Mouse (Mus musculus): ENCODE data around the gene Efnb2. TPM values are rescaled to one million over a fixed set of nuclear protein-coding genes. Genes with fewer than 3 reads are reported as not detected.

Efnb2 gene
- polyA plus RNA-seq, 1 experiment from 2014 or later = 33.7 TPM

GRCm38 (mm10) chr8:8661759-8662138 is 707 bp upstream of the Efnb2 start:
- Histone ChIP-seq H3K4me3 (peak overlapping the region; percentile 98), H3K36me3 (replicated peaks) (peaks cover 24% of the 10 kb centered on the region), H3K4me1 (peaks cover 26% of the 10 kb centered on the region), H3K9me3 (no peaks in the 10 kb centered on the region), H3K27ac (replicated peaks) (peak overlapping the region; percentile 96), H3K27me3 (replicated peaks; ENCODE audit: low read depth, poor library complexity, severe bottlenecking) (no peaks in the 10 kb centered on the region)
- WGBS = under 1% methylated on average over 23 of the region's 23 CpGs
- peak; percentile 89 for DNase-seq (ENCODE audit: low spot score)

GRCm38 (mm10) chr8:8660307-8661098 is 539 bp downstream of the Efnb2 start:
- Histone ChIP-seq H3K36me3 (replicated peaks) (peaks cover 12% of the 10 kb centered on the region), H3K27ac (replicated peaks) (peak overlapping the region; percentile 96), H3K27me3 (replicated peaks; ENCODE audit: low read depth, poor library complexity, severe bottlenecking) (no peaks in the 10 kb centered on the region), H3K4me1 (peaks cover 39% of the 10 kb centered on the region), H3K9me3 (no peaks in the 10 kb centered on the region), H3K4me3 (peak overlapping the region; percentile 98)
- no peak for DNase-seq (ENCODE audit: low spot score)
- under 1% methylated on average over 88 of the region's 88 CpGs for WGBS

GRCm38 (mm10) chr8:8659503-8660306 is 1.3 kb downstream of the Efnb2 start:
- DNase-seq (ENCODE audit: low spot score) = peak; percentile 69
- Histone ChIP-seq H3K27me3 (replicated peaks; ENCODE audit: low read depth, poor library complexity, severe bottlenecking) (no peaks in the 10 kb centered on the region), H3K4me3 (peak overlapping the region; percentile 98), H3K36me3 (replicated peaks) (peaks cover 11% of the 10 kb centered on the region; the same call in 1 of the 2 replicates), H3K4me1 (peaks cover 47% of the 10 kb centered on the region), H3K27ac (replicated peaks) (peak overlapping the region; percentile 96), H3K9me3 (no peaks in the 10 kb centered on the region)
- under 1% methylated on average over 53 of the region's 53 CpGs for WGBS

GRCm38 (mm10) chr8:8658426-8659224 is 2.4 kb downstream of the Efnb2 start:
- Histone ChIP-seq H3K36me3 (replicated peaks) (0 out of 2 replicates have a peak, but pooled peaks cover 11% of the 10 kb centered on the region), H3K27me3 (replicated peaks; ENCODE audit: low read depth, poor library complexity, severe bottlenecking) (no peaks in the 10 kb centered on the region), H3K9me3 (no peaks in the 10 kb centered on the region), H3K27ac (replicated peaks) (peak overlapping the region; percentile 96), H3K4me3 (peak overlapping the region; percentile 98), H3K4me1 (peaks cover 57% of the 10 kb centered on the region)
- peak; percentile 91 for DNase-seq (ENCODE audit: low spot score)
- 1% methylated on average over 19 of the region's 19 CpGs for WGBS

- WGBS = 11% methylated on average over 5 of the region's 5 CpGs
- Histone ChIP-seq H3K4me3 (peak overlapping the region; percentile 98), H3K36me3 (replicated peaks) (peaks cover 19% of the 10 kb centered on the region), H3K27ac (replicated peaks) (peak overlapping the region; percentile 96), H3K27me3 (replicated peaks; ENCODE audit: low read depth, poor library complexity, severe bottlenecking) (no peaks in the 10 kb centered on the region), H3K4me1 (peaks cover 57% of the 10 kb centered on the region), H3K9me3 (no peaks in the 10 kb centered on the region)
- DNase-seq (ENCODE audit: low spot score) = no peak
These were observed 3.2 kb downstream of the Efnb2 start for GRCm38 (mm10) chr8:8657692-8658355.

- Histone ChIP-seq H3K9me3 (no peaks in the 10 kb centered on the region), H3K27ac (replicated peaks) (peak overlapping the region; percentile 96), H3K27me3 (replicated peaks; ENCODE audit: low read depth, poor library complexity, severe bottlenecking) (no peaks in the 10 kb centered on the region), H3K36me3 (replicated peaks) (peaks cover 24% of the 10 kb centered on the region), H3K4me3 (peak overlapping the region; percentile 98), H3K4me1 (peaks cover 67% of the 10 kb centered on the region)
- DNase-seq (ENCODE audit: low spot score) = no peak
- 7% methylated on average over 14 of the region's 14 CpGs for WGBS
These were observed 4.2 kb downstream of the Efnb2 start for GRCm38 (mm10) chr8:8656578-8657441.

- peaks cover 78% of the 10 kb centered on the region for H3K4me1 ChIP-seq
- no peak for DNase-seq (ENCODE audit: low spot score)
These were observed 5.4 kb downstream of the Efnb2 start for GRCm38 (mm10) chr8:8655346-8656340.

GRCm38 (mm10) chr8:8653906-8654489 is 7.0 kb downstream of the Efnb2 start:
- no peaks in the 10 kb centered on the region; the same call in 1 of the 2 replicates for H3K27me3 ChIP-seq (replicated peaks; ENCODE audit: low read depth, poor library complexity, severe bottlenecking)
- H3K4me1 ChIP-seq = peaks cover 95% of the 10 kb centered on the region
- WGBS = 62% methylated on average over 12 of the region's 12 CpGs
- no peaks in the 10 kb centered on the region for H3K9me3 ChIP-seq
- DNase-seq (ENCODE audit: low spot score) = no peak
- H3K27ac ChIP-seq (replicated peaks) = no peak overlapping the region
- H3K4me3 ChIP-seq = peak overlapping the region; percentile 25; the same call in 1 of the 2 replicates
- H3K36me3 ChIP-seq (replicated peaks) = peaks cover 35% of the 10 kb centered on the region

More at GRCm38 (mm10) chr8:8655346-8656340, 5.4 kb downstream of the Efnb2 start:
- Histone ChIP-seq H3K27me3 (replicated peaks; ENCODE audit: low read depth, poor library complexity, severe bottlenecking) (no peaks in the 10 kb centered on the region), H3K27ac (replicated peaks) (peak overlapping the region; percentile 71), H3K9me3 (no peaks in the 10 kb centered on the region), H3K36me3 (replicated peaks) (peaks cover 24% of the 10 kb centered on the region), H3K4me3 (peak overlapping the region; percentile 98)
- WGBS = 14% methylated on average over 24 of the region's 24 CpGs

GRCm38 (mm10) chr8:8653343-8653742 is 7.7 kb downstream of the Efnb2 start:
- H3K36me3 ChIP-seq (replicated peaks) = peaks cover 40% of the 10 kb centered on the region
- DNase-seq (ENCODE audit: low spot score) = no peak
- WGBS = 76% methylated on average over 5 of the region's 5 CpGs
- H3K27ac ChIP-seq (replicated peaks) = no peak overlapping the region
- H3K4me3 ChIP-seq = no peak overlapping the region
- H3K27me3 ChIP-seq (replicated peaks; ENCODE audit: low read depth, poor library complexity, severe bottlenecking) = no peaks in the 10 kb centered on the region; the same call in 1 of the 2 replicates
- no peaks in the 10 kb centered on the region for H3K9me3 ChIP-seq
- H3K4me1 ChIP-seq = peaks cover 98% of the 10 kb centered on the region

- Histone ChIP-seq H3K9me3 (no peaks in the 10 kb centered on the region), H3K36me3 (replicated peaks) (peaks cover 41% of the 10 kb centered on the region), H3K4me3 (no peak overlapping the region; the same call in 1 of the 2 replicates), H3K27ac (replicated peaks) (0 out of 2 replicates have a peak overlapping the region, but pooled peaks have one; percentile 6), H3K4me1 (peaks cover 98% of the 10 kb centered on the region), H3K27me3 (replicated peaks; ENCODE audit: low read depth, poor library complexity, severe bottlenecking) (no peaks in the 10 kb centered on the region; the same call in 1 of the 2 replicates)
- no peak for DNase-seq (ENCODE audit: low spot score)
- 89% methylated on average over 4 of the region's 4 CpGs for WGBS
These were observed 8.7 kb downstream of the Efnb2 start for GRCm38 (mm10) chr8:8652388-8652787.

Data from embryonic facial prominence, embryonic 10.5 days (tissue).